Mouse (Mus musculus): Measurements from ENCODE around the gene Sbp.

- TF ChIP-seq CTCF (IDR thresholded peaks at IDR 0.05; ENCODE audit: low read depth, low read length) = no peak
- no peak for TF ChIP-seq GATA1 (IDR thresholded peaks at IDR 0.05; ENCODE audit: borderline replicate concordance, low read length)
- no peak for TF ChIP-seq TAL1 (conservative IDR thresholded peaks at IDR 0.05; ENCODE audit: low read depth, low read length)
- no peak for TF ChIP-seq POLR2AphosphoS5 (IDR thresholded peaks at IDR 0.05; ENCODE audit: insufficient replicate concordance, low read depth, low read length)
These were observed 48.3 kb downstream of the Sbp start for GRCm38 (mm10) chr17:23989802-23990201.
